11 mouse cellular contexts compared by ENCODE assay signal in the genomic region with DNA sequence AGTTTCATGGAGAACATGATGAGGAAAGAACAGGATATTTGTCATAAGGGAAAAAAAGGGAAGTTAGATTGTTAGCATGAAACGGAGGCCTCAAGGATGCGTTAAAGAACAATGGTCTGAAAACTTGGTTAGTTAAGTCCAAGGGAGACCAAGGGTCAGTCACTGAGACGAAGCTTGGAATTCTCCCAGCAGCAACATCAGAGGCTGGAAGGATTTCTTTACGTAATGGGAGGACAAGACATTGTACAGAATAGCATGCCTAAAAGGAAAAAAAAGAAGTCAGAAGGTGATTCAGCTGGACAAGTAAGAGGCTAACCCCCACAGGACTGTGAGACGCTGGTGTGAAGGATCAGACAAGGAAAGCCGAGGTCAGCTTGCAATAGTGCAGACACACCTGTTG. TPM values are rescaled to one million over a fixed set of nuclear protein-coding genes. Genes with fewer than 3 reads are reported as not detected.
A peak's percentile ranks its signal among the peaks of the same experiment; 100 is the strongest.
DNase-seq lines count a peak whose midpoint lies in the region; ATAC-seq and TF ChIP-seq lines count a peak whose summit lies in the region.
"Had no signal": no experiment of that assay in that cellular context is flagged by ENCODE, and none has a peak within 500 bp of the region (broad histone marks: within the 10 kb centered on the region; RNA-seq: fewer than 3 reads in every experiment).

No protein-coding gene starts in this region.

- no peak overlapping the region for H3K9ac ChIP-seq in midbrain, embryonic 11.5 days (ENCODE audit: low read length)
- peak overlapping the region; percentile 90; the same call in 1 of the 2 replicates for H3K9ac ChIP-seq in limb, embryonic 13.5 days

- no peaks in the 10 kb centered on the region for H3K27me3 ChIP-seq in midbrain, embryonic 10.5 days (ENCODE audit: low read depth, poor library complexity, severe bottlenecking)
- H3K27me3 ChIP-seq in midbrain, embryonic 11.5 days (ENCODE audit: control insufficient read depth, insufficient read depth, low read length), result no peaks in the 10 kb centered on the region
- no peaks in the 10 kb centered on the region for H3K27me3 ChIP-seq in limb, embryonic 13.5 days
- H3K27me3 ChIP-seq: embryonic facial prominence, embryonic 15.5 days had no signal

- no peak for ATAC-seq in midbrain, embryonic 11.5 days (ENCODE audit: low FRiP score)
- no peak for ATAC-seq in limb, embryonic 13.5 days (ENCODE audit: low FRiP score, low read depth)
- ATAC-seq: CD4-positive, CD25-positive, alpha-beta regulatory T cell, adult 4 months had no signal

- intact Hi-C loops in gastrocnemius, adult 2 months (cut with DNase I), result no loop called here
- intact Hi-C loops in gastrocnemius, postnatal 14 days (cut with DNase I; ENCODE audit: low total_unique reads), result no loop called here

- WGBS in midbrain, embryonic 10.5 days, result 93% methylated on average over 6 of the region's 6 CpGs
- 90% methylated on average over 6 of the region's 6 CpGs for WGBS in midbrain, embryonic 11.5 days
- WGBS in limb, embryonic 13.5 days, result 88% methylated on average over 6 of the region's 6 CpGs

- peaks cover 35% of the 10 kb centered on the region for H3K36me3 ChIP-seq in midbrain, embryonic 10.5 days
- H3K36me3 ChIP-seq in midbrain, embryonic 11.5 days (ENCODE audit: control insufficient read depth, insufficient read depth, low read length), result peaks cover 4% of the 10 kb centered on the region; the same call in 1 of the 2 replicates
- peaks cover 29% of the 10 kb centered on the region for H3K36me3 ChIP-seq in limb, embryonic 13.5 days

- no peaks in the 10 kb centered on the region for H3K9me3 ChIP-seq in midbrain, embryonic 10.5 days (replicated peaks)
- H3K9me3 ChIP-seq in midbrain, embryonic 11.5 days (ENCODE audit: control insufficient read depth, low read length), result no peaks in the 10 kb centered on the region
- no peaks in the 10 kb centered on the region for H3K9me3 ChIP-seq in limb, embryonic 13.5 days
- H3K9me3 ChIP-seq: embryonic facial prominence, embryonic 15.5 days had no signal

- H3K27ac ChIP-seq in gastrocnemius, adult 2 months, result peak overlapping the region; percentile 24; the same call in 1 of the 2 replicates
- no peak overlapping the region for H3K27ac ChIP-seq in midbrain, embryonic 10.5 days (replicated peaks)
- no peak overlapping the region for H3K27ac ChIP-seq in midbrain, embryonic 11.5 days (ENCODE audit: low read depth, low read length)
- no peak overlapping the region for H3K27ac ChIP-seq in limb, embryonic 13.5 days
- H3K27ac ChIP-seq: embryonic facial prominence, embryonic 15.5 days had no signal

- peak overlapping the region; percentile 89 for H3K4me3 ChIP-seq in gastrocnemius, adult 2 months
- peak overlapping the region; percentile 90; the same call in 1 of the 2 replicates for H3K4me3 ChIP-seq in midbrain, embryonic 10.5 days
- H3K4me3 ChIP-seq in midbrain, embryonic 11.5 days (ENCODE audit: low read depth, low read length), result no peak overlapping the region
- H3K4me3 ChIP-seq in limb, embryonic 13.5 days, result peak overlapping the region; percentile 93; the same call in 1 of the 2 replicates

- DNase-seq in gastrocnemius, adult 2 months, result no peak
- DNase-seq in gastrocnemius, postnatal 14 days, result no peak
- DNase-seq in midbrain, embryonic 10.5 days (ENCODE audit: low spot score), result no peak
- no peak for DNase-seq in midbrain, embryonic 11.5 days (ENCODE audit: low spot score, missing footprints)
- no peak for DNase-seq in ovary, postnatal 36 days (ENCODE audit: low spot score)
- DNase-seq in cerebellum, postnatal 14 days, result no peak
- no peak for DNase-seq in cerebellum, adult 11-12 months
- DNase-seq: heart, postnatal 14 days had no signal

- H3K4me2 ChIP-seq in midbrain, embryonic 11.5 days, result no peak overlapping the region
- H3K4me2 ChIP-seq in limb, embryonic 13.5 days (replicated peaks), result peak overlapping the region; percentile 94

- no peak for TF ChIP-seq CTCF in gastrocnemius, adult 2 months (IDR thresholded peaks at IDR 0.05)

- H3K4me1 ChIP-seq in midbrain, embryonic 10.5 days, result peaks cover 41% of the 10 kb centered on the region
- H3K4me1 ChIP-seq in midbrain, embryonic 11.5 days (ENCODE audit: control insufficient read depth, insufficient read depth, low read length), result peaks cover 21% of the 10 kb centered on the region
- H3K4me1 ChIP-seq in limb, embryonic 13.5 days, result peaks cover 45% of the 10 kb centered on the region

RNA-seq across cellular contexts. Expression of gene Atp6v0c, which starts 2.4 kb away (rescaled TPM):
- 100 to 1,000 TPM; 147 to 152 TPM for total RNA-seq in gastrocnemius, adult 2 months (2021)
- total RNA-seq in gastrocnemius, postnatal 14 days (2021), result 100 to 1,000 TPM; 167 to 178 TPM
- polyA plus RNA-seq in midbrain, embryonic 10.5 days (2016; fragmentation: Nextera tagmentation; extraction: Ambion mirVana), result 467 and 491 TPM in 2 replicates
- polyA plus RNA-seq in midbrain, embryonic 11.5 days (2014; fragmentation: Nextera tagmentation; extraction: Ambion mirVana), result 437 and 465 TPM in 2 replicates
- 446 and 468 TPM in 2 replicates for polyA plus RNA-seq in limb, embryonic 13.5 days (2015; fragmentation: Nextera tagmentation; extraction: Ambion mirVana)

RNA-seq across cellular contexts. Expression of gene Amdhd2, which starts 3.6 kb away (rescaled TPM):
- total RNA-seq in gastrocnemius, adult 2 months (2021), result 1 to 10 TPM; 8.4 to 8.8 TPM
- 10 to 100 TPM in 1 of 2 experiments, 1 to 10 TPM in 1; 9.5 to 13.5 TPM for total RNA-seq in gastrocnemius, postnatal 14 days (2021)
- polyA plus RNA-seq in midbrain, embryonic 10.5 days (2016; fragmentation: Nextera tagmentation; extraction: Ambion mirVana), result 42.4 and 44.8 TPM in 2 replicates
- 26.8 and 27.3 TPM in 2 replicates for polyA plus RNA-seq in midbrain, embryonic 11.5 days (2014; fragmentation: Nextera tagmentation; extraction: Ambion mirVana)
- 36.9 and 38.1 TPM in 2 replicates for polyA plus RNA-seq in limb, embryonic 13.5 days (2015; fragmentation: Nextera tagmentation; extraction: Ambion mirVana)

RNA-seq across cellular contexts. Expression of gene Pdpk1, which starts 16.4 kb away (rescaled TPM):
- 10 to 100 TPM; 35.1 to 39.7 TPM for total RNA-seq in gastrocnemius, adult 2 months (2021)
- 10 to 100 TPM; 39.5 to 41.3 TPM for total RNA-seq in gastrocnemius, postnatal 14 days (2021)
- polyA plus RNA-seq in midbrain, embryonic 10.5 days (2016; fragmentation: Nextera tagmentation; extraction: Ambion mirVana), result 31.5 and 37.9 TPM in 2 replicates
- 41.2 and 47.7 TPM in 2 replicates for polyA plus RNA-seq in midbrain, embryonic 11.5 days (2014; fragmentation: Nextera tagmentation; extraction: Ambion mirVana)
- polyA plus RNA-seq in limb, embryonic 13.5 days (2015; fragmentation: Nextera tagmentation; extraction: Ambion mirVana), result 37.9 and 38.2 TPM in 2 replicates

RNA-seq across cellular contexts. Expression of gene Tbc1d24, which starts 38.2 kb away (rescaled TPM):
- 1 to 10 TPM; 4.0 to 7.1 TPM for total RNA-seq in gastrocnemius, adult 2 months (2021)
- total RNA-seq in gastrocnemius, postnatal 14 days (2021), result 1 to 10 TPM; 3.4 to 3.5 TPM
- polyA plus RNA-seq in midbrain, embryonic 10.5 days (2016; fragmentation: Nextera tagmentation; extraction: Ambion mirVana), result 5.3 and 12.5 TPM in 2 replicates
- polyA plus RNA-seq in midbrain, embryonic 11.5 days (2014; fragmentation: Nextera tagmentation; extraction: Ambion mirVana), result 6.5 and 7.3 TPM in 2 replicates
- polyA plus RNA-seq in limb, embryonic 13.5 days (2015; fragmentation: Nextera tagmentation; extraction: Ambion mirVana), result 9.1 and 10.2 TPM in 2 replicates

RNA-seq across cellular contexts. Expression of gene Ntn3, which starts 42.2 kb away (rescaled TPM):
- under 1 TPM; 0.31 to 0.39 TPM for total RNA-seq in gastrocnemius, adult 2 months (2021)
- 1 to 10 TPM in 1 of 2 experiments, under 1 TPM in 1; 0.86 to 1.1 TPM for total RNA-seq in gastrocnemius, postnatal 14 days (2021)
- 3.8 and 4.4 TPM in 2 replicates for polyA plus RNA-seq in midbrain, embryonic 10.5 days (2016; fragmentation: Nextera tagmentation; extraction: Ambion mirVana)
- polyA plus RNA-seq in midbrain, embryonic 11.5 days (2014; fragmentation: Nextera tagmentation; extraction: Ambion mirVana), result 2.3 and 3.0 TPM in 2 replicates
- 14.5 and 14.9 TPM in 2 replicates for polyA plus RNA-seq in limb, embryonic 13.5 days (2015; fragmentation: Nextera tagmentation; extraction: Ambion mirVana)
